Mouse (Mus musculus) adrenal gland, adult 2 months (tissue): ENCODE data around the gene Atp7b. TPM values are rescaled to one million over a fixed set of nuclear protein-coding genes. Genes with fewer than 3 reads are reported as not detected.

Source experiments
- DNase-seq: peaks from one replicate; pipeline ENCODE4 v3.0.0; 2021
- polyA plus RNA-seq: library from polyadenylated mRNA; depleted of rRNA; stranded (reverse); fragments of >200 nt; gene quantifications from 2 replicates; pipeline ENCODE4 v1.2.3, GENCODE M21; 2012
- total RNA-seq, 2 experiments: library from RNA; stranded (reverse); gene quantifications; 2 replicates each; pipeline ENCODE4 v1.2.3; 2021

Gene Atp7b
- total and polyA plus RNA-seq, 3 experiments, result 0.09 to 1.2 (median 0.81) TPM

DNA sequence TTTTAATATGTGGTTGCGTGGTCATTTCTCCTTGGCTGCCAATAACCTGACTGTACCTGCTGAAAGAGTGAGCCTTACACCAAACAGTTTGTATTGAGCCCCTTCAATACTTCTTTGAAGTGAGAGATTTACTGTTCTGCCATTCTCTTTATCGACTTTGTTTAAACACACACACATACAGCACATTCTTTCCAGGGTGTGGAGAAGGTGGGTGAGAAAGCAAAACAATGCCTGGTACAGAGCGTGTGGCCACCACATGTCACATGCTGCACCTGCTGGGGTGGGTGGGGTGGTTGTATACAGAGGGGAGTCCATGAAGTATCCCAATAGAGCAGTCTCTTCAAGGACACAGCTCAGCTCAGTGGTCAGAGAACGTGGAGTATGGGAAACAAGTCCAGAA lies 34.9 kb downstream of the Atp7b start:
- DNase-seq, result no peak

- DNase-seq, result no peak
Measured at GRCm38 (mm10) chr8:22022244-22022643, 37.9 kb downstream of the Atp7b start.

- DNase-seq, result no peak
Measured at GRCm38 (mm10) chr8:22019498-22019897, 40.6 kb downstream of the Atp7b start.

- DNase-seq, result no peak
Measured at GRCm38 (mm10) chr8:22017731-22018130, 42.4 kb downstream of the Atp7b start.

- no peak for DNase-seq
Measured at GRCm38 (mm10) chr8:22013034-22013707, 46.9 kb downstream of the Atp7b start.

- DNase-seq, result no peak
Measured at GRCm38 (mm10) chr8:22009403-22009802, 50.7 kb downstream of the Atp7b start.

DNA sequence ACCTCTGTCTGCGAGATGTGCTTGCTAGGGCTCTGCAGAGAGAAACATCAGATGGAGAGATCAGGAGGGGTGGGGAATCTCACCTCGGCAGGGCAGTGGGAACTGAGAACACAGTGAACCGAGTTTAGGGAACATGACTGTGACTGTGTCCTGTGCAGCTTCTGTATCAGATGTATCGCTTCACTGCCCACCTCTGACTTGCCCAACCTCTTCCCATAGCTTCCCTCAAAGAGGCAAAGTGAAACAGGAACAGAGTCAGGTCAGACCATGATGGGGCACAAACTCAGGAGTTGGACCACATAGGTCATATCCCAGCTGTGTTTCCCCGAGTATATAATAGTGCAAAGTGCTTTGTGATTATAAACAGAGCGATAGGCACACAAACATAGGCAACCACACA lies 53.7 kb downstream of the Atp7b start:
- DNase-seq, result no peak

GRCm38 (mm10) chr8:22004750-22005522 lies 55.2 kb downstream of the Atp7b start:
- no peak for DNase-seq

DNA sequence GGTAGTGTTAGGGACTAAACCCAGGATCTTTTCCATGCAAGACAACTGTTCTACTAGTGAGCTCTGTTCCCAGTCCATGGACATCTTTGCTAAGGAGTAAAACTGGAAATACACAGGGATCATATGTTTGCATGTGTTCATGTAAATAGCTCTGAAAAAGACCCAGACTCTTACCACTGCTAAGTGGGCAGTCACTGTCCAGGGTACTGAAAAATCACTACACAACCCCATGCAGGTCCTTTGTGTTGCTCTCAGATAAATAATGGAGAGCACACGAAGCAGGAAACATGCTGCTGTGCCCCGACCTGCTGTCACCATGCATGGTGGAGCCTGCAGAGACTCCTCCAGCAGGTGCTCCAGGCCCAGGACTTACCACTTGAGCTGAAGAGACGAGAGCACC lies 64.9 kb downstream of the Atp7b start:
- DNase-seq, result no peak

DNA sequence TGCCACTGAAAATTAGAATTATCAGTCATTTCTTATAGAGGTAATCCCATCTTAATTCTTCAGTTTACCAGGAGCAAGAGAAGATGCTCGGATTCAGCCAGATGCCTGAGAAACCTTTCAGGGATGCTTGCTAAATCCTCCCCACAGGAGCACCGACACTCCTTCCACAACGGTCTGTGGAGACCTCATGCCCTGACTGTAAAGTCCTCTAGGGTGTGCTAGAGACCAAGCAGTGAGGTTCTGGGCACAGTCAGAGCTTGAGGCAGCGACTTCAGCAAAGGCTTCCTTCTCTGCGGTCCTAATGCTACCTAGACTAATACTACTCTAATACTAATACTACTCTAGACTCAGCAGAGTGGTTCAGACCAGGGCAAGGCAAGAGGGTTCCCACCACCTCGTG lies 67.9 kb downstream of the Atp7b start:
- peak; percentile 64 for DNase-seq

DNA sequence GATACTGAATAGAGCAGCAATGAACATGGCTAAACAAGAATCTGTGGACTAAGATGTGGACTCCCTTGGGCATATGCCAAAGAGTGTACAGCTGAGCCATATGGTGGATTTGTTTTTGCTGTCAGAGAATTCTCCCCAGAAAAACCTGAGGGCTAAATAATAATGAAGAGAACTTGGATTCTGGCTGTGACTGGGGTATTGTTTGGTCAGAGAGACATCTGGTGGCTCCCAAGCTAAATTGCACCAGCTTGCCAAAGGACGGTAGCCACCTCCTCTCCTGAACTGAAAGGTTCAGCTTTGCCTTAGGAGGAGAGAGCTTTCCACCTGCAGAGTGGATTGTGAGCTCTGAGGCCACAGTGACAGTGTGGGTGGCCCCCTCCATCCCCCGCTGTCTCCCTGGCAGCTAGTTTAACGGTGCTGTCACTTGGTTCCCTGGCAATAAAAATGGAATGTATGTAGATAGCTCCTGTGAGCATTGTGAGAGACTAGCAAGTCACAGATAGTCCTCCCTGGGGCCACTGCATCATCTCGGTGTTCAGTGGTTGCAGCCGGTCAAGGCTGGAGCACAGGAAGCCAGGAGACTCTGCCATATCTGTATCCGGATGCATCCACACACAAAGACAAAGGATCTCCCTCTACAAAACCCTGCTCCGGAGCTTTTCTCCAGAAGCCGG lies 78.3 kb downstream of the Atp7b start:
- DNase-seq, result no peak

DNA sequence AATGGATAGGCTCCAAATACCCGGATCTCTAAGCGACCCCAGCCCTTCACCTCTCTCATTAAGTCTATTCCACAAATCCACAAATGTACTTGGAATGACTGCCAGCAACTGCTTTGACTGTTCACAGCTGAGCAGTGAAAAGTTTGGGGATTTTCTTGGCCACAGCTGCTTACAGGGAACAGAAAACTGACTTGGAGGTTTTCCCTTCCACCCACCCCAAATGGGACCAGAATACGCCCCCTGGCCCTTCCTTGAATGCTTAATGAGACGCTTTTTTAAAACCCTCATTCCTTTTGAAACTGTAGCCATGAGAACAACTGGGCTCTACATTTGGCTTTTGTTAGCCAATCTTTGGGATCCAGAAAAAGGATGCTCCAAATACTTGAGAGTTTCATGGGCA lies 81.9 kb downstream of the Atp7b start:
- DNase-seq, result no peak

DNA sequence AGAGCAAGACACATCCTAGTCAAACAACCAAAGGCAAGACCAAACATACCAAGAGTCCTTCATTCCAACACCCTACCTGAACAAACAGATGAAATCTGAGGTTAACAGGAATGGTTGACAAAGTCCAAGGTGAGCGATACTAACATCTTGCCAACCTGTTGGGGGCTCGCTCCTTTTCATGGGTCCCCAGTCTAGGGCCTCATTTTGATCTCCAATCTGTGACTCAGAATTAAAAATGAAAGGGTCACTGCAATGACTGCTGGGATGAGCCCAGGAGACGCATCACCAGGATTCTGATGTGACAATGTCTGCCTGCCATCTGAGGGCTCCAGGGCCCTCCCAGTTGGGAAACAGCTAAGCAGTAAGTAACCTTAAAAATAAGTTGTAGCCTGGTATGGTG lies 90.6 kb downstream of the Atp7b start, which contains the start of gene Ccdc70:
TSS of gene Ccdc70 (plus strand) at position 301 of the 400 bp plus-strand sequence.
- DNase-seq, result no peak

DNA sequence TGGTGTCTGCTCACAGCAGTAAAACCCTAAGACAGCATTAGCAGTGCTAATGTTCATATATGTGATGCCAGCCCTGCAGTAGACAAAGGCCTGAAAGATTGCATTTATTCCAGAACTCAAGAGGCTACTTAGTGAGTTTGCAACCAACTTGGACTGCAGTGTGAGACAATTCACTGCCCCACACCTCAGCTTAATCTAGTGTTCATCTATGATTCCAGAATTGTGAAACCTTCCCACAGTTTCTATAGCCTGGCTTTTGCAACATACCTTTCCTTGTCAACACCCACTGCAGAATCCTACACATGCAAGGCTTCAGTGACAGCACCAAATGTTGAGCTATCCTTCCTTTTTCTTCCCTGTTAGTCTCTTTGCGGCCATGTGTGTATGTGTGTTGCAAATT lies 93.5 kb downstream of the Atp7b start:
- no peak for DNase-seq

DNA sequence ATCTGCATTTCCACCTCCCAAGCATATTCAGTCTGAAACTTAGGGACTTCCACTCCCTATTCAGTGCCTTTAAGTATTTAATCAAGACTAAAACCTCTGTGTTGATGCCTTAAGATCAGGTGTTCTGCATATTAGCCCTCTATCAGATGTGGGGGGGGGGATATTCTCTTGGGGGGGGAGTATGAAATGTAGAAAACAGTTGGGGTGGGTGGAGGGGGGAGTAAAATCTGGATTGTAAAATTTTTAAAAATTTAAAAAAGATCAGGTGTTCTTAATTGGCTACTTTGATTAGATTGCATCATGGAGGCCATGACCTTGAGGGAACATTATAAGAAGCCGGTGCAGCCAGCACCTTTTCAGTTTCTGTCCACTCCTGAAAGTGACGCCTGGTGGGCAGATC lies 101.7 kb downstream of the Atp7b start, which contains the start of gene Fam90a1a:
TSS of gene Fam90a1a (plus strand) at position 301 of the 400 bp plus-strand sequence.
- no peak for DNase-seq

DNA sequence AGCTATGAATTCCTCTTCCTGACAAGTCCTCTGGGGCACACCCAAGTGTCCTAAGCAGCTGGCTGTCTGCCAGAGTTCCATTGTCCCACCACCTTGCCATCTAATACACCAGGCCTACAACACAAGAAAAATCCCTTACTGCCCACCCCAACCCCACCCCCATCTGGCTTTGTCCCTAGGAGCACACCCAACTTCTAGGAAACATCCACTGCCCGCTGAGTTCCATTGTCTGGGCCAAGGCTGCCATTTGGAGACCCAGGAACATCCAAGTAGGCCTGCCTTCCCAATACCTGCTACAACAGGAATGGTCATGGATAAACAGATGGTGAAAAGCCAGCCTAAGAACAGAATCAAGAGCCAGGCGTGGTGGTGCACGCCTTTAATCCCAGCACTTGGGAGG lies 103.8 kb downstream of the Atp7b start:
- no peak for DNase-seq

- DNase-seq, result peak; percentile 38
Measured at GRCm38 (mm10) chr8:21955321-21955720, 104.8 kb downstream of the Atp7b start.

GRCm38 (mm10) chr8:21947311-21948017 lies 112.6 kb downstream of the Atp7b start:
- DNase-seq, result no peak

GRCm38 (mm10) chr8:21946462-21946861 lies 113.6 kb downstream of the Atp7b start, which contains the start of gene Defb13:
Gene Defb13 (plus strand): TSS chr8:21946762.
- DNase-seq, result no peak
